Mouse (Mus musculus): Measurements from ENCODE around the gene Lrrc27. TPM values are rescaled to one million over a fixed set of nuclear protein-coding genes. Genes with fewer than 3 reads are reported as not detected.

The Lrrc27 gene
- polyA plus RNA-seq, 1 experiment from 2014 or later, result 1.8 TPM

DNA sequence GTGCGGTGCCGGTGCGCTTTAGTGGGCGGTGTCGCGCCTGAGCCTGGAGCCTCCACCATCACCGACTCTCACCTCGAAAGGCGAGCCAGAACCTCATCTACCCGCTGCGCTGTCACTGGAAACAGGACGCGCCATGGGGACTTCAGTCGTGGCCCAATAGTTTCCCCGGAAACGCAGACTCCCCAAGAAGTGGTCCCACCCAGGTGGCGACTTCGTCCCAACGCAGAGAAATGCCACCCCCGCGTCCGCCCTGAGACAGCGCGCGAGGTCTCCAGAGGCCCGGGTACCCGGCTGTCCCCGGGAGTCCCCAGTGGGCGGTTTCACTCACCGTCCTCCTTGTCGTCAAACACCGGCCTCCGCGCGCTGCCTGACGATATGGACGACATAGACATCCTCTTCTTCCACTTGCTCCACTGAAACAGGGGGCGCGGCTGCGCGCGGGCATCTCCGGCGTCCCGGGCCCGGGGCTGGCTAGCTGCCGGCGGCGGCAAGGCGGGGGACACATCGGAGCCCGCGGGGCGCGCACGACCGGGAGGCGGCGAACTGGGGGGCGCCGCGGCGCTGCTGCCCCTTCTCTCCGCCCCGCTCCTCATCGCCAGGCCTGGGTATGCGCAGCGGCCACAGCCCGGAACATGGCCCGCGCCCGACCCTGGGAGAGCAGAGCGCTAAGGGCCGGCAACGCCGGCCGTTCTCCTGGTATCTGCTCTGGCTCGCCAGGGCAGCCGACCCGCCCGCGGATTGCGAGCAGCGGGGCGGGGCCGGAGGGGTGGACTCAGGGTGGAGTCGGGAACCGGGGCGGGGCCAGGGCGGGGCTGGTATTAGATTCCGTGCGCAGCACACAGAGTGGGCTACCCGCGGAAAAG is 24.8 kb upstream of the Lrrc27 start:
- Histone ChIP-seq H3K27me3 (peaks cover 54% of the 10 kb centered on the region), H3K4me3 (replicated peaks) (peak overlapping the region; percentile 69), H3K4me2 (peak overlapping the region; percentile 97), H3K9ac (replicated peaks) (peak overlapping the region; percentile 61), H3K9me3 (peaks cover 4% of the 10 kb centered on the region; the same call in 1 of the 2 replicates), H3K27ac (no peak overlapping the region), H3K36me3 (no peaks in the 10 kb centered on the region), H3K4me1 (replicated peaks) (peaks cover 12% of the 10 kb centered on the region)
- ATAC-seq (ENCODE audit: insufficient number of reproducible peaks, insufficient read depth, low FRiP score, low TSS enrichment, low read depth), result peak; percentile 96
- WGBS, result 1% methylated on average over 92 of the region's 94 CpGs

DNA sequence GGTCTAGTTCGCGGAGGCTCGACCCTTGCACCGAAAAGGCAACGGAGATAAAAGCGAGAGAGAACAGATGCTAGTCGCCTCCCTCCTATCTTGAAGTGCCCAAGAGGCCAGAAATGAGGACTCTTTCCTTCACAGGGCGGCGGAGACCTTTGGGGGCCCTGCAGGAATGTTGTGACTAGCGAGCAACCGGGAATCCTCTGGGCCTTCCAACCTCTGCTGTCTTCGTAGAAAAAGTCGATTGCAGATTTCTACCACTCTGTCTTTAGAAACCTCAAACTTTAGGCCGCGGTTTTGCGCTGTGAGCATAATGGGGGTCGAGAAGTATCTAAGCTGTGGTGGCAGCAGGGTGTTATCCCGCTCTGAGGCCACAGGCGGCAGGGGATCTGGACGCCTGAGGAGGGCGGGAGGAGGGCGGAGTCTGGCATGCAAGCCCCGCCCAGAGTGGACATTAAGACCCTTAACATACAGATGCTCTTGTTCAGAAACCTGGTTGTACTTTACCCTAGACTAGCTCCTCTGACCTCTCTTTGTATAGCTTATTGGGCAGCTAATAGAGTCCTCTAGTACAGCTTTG is 24.1 kb upstream of the Lrrc27 start:
- H3K27me3 ChIP-seq, result peaks cover 54% of the 10 kb centered on the region

GRCm38 (mm10) chr7:139190616-139191015 is 22.2 kb upstream of the Lrrc27 start:
- H3K27me3 ChIP-seq, result peaks cover 44% of the 10 kb centered on the region
- H3K36me3 ChIP-seq, result no peaks in the 10 kb centered on the region
- H3K4me1 ChIP-seq (replicated peaks), result peaks cover 12% of the 10 kb centered on the region
- no peak overlapping the region for H3K27ac ChIP-seq
- no peak for ATAC-seq (ENCODE audit: insufficient number of reproducible peaks, insufficient read depth, low FRiP score, low TSS enrichment, low read depth)
- peaks cover 4% of the 10 kb centered on the region; the same call in 1 of the 2 replicates for H3K9me3 ChIP-seq
- no peak overlapping the region for H3K9ac ChIP-seq (replicated peaks)
- WGBS, result 85% methylated on average over 4 of the region's 4 CpGs
- H3K4me2 ChIP-seq, result no peak overlapping the region
- H3K4me3 ChIP-seq (replicated peaks), result no peak overlapping the region

More for the DNA sequence above, 24.1 kb upstream of the Lrrc27 start:
- no peak overlapping the region for H3K27ac ChIP-seq
- 2% methylated on average over 23 of the region's 23 CpGs for WGBS
- H3K36me3 ChIP-seq, result no peaks in the 10 kb centered on the region
- peaks cover 12% of the 10 kb centered on the region for H3K4me1 ChIP-seq (replicated peaks)
- H3K4me2 ChIP-seq, result peak overlapping the region; percentile 97
- ATAC-seq (ENCODE audit: insufficient number of reproducible peaks, insufficient read depth, low FRiP score, low TSS enrichment, low read depth), result peak; percentile 68
- H3K4me3 ChIP-seq (replicated peaks), result peak overlapping the region; percentile 69
- peaks cover 4% of the 10 kb centered on the region; the same call in 1 of the 2 replicates for H3K9me3 ChIP-seq
- peak overlapping the region; percentile 61; the same call in 1 of the 2 replicates for H3K9ac ChIP-seq (replicated peaks)

GRCm38 (mm10) chr7:139191619-139192018 is 21.2 kb upstream of the Lrrc27 start:
- peaks cover 4% of the 10 kb centered on the region; the same call in 1 of the 2 replicates for H3K9me3 ChIP-seq
- peaks cover 35% of the 10 kb centered on the region for H3K27me3 ChIP-seq

GRCm38 (mm10) chr7:139197022-139197421 is 15.8 kb upstream of the Lrrc27 start:
- Histone ChIP-seq H3K9me3 (no peaks in the 10 kb centered on the region), H3K36me3 (no peaks in the 10 kb centered on the region), H3K4me3 (replicated peaks) (no peak overlapping the region), H3K9ac (replicated peaks) (no peak overlapping the region), H3K27me3 (peaks cover 5% of the 10 kb centered on the region), H3K27ac (no peak overlapping the region), H3K4me1 (replicated peaks) (no peaks in the 10 kb centered on the region), H3K4me2 (no peak overlapping the region)
- WGBS, result 86% methylated on average over 4 of the region's 4 CpGs
- no peak for ATAC-seq (ENCODE audit: insufficient number of reproducible peaks, insufficient read depth, low FRiP score, low TSS enrichment, low read depth)

More at GRCm38 (mm10) chr7:139191619-139192018, 21.2 kb upstream of the Lrrc27 start:
- Histone ChIP-seq H3K4me1 (replicated peaks) (peaks cover 7% of the 10 kb centered on the region), H3K9ac (replicated peaks) (no peak overlapping the region), H3K4me3 (replicated peaks) (no peak overlapping the region), H3K27ac (no peak overlapping the region), H3K36me3 (no peaks in the 10 kb centered on the region), H3K4me2 (no peak overlapping the region)
- no peak for ATAC-seq (ENCODE audit: insufficient number of reproducible peaks, insufficient read depth, low FRiP score, low TSS enrichment, low read depth)
- WGBS, result 69% methylated on average over 6 of the region's 6 CpGs

- 32% methylated on average over 7 of the region's 7 CpGs for WGBS
- Histone ChIP-seq H3K9ac (replicated peaks) (no peak overlapping the region), H3K9me3 (no peaks in the 10 kb centered on the region), H3K4me1 (replicated peaks) (no peaks in the 10 kb centered on the region), H3K27ac (no peak overlapping the region), H3K36me3 (no peaks in the 10 kb centered on the region), H3K4me2 (no peak overlapping the region), H3K4me3 (replicated peaks) (no peak overlapping the region), H3K27me3 (peaks cover 8% of the 10 kb centered on the region)
- ATAC-seq (ENCODE audit: insufficient number of reproducible peaks, insufficient read depth, low FRiP score, low TSS enrichment, low read depth), result no peak; the same call in 1 of the 2 replicates
Observed at GRCm38 (mm10) chr7:139200108-139200507, 12.7 kb upstream of the Lrrc27 start.

DNA sequence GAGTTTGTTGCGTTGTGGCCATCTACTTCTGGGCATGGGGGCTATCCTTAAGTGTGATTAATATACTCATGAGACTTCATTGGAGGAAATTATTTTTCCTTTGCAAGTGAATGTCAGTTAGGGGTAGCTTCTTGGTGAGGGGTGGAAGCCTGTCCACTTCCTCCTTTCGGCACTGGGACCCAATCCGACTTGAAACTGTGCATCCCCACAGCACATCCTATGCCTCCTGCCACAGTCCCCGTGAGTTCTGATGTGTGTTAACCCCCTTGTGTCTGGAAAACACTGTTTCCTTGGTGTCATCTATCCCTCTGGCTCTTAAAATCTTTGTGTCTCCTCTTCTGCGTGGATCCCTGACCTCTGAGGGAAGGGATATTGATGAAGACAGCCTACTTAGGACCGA is 11.6 kb upstream of the Lrrc27 start:
- peaks cover 8% of the 10 kb centered on the region for H3K27me3 ChIP-seq
- no peak overlapping the region for H3K4me2 ChIP-seq
- no peaks in the 10 kb centered on the region for H3K9me3 ChIP-seq
- no peak overlapping the region for H3K27ac ChIP-seq
- no peak overlapping the region for H3K4me3 ChIP-seq (replicated peaks)
- WGBS, result 57% methylated on average over 6 of the region's 6 CpGs
- H3K9ac ChIP-seq (replicated peaks), result no peak overlapping the region
- ATAC-seq (ENCODE audit: insufficient number of reproducible peaks, insufficient read depth, low FRiP score, low TSS enrichment, low read depth), result no peak
- H3K4me1 ChIP-seq (replicated peaks), result no peaks in the 10 kb centered on the region
- H3K36me3 ChIP-seq, result no peaks in the 10 kb centered on the region

GRCm38 (mm10) chr7:139208023-139208772 is 4.6 kb upstream of the Lrrc27 start:
- ATAC-seq (ENCODE audit: insufficient number of reproducible peaks, insufficient read depth, low FRiP score, low TSS enrichment, low read depth), result no peak
- no peak overlapping the region for H3K4me3 ChIP-seq (replicated peaks)
- 24% methylated on average over 7 of the region's 7 CpGs for WGBS
- H3K36me3 ChIP-seq, result no peaks in the 10 kb centered on the region
- peaks cover 5% of the 10 kb centered on the region; the same call in 1 of the 2 replicates for H3K27me3 ChIP-seq
- no peaks in the 10 kb centered on the region for H3K9me3 ChIP-seq
- peaks cover 5% of the 10 kb centered on the region; the same call in 1 of the 2 replicates for H3K4me1 ChIP-seq (replicated peaks)
- no peak overlapping the region for H3K4me2 ChIP-seq
- H3K27ac ChIP-seq, result no peak overlapping the region
- no peak overlapping the region for H3K9ac ChIP-seq (replicated peaks)

GRCm38 (mm10) chr7:139208773-139209095 is 4.1 kb upstream of the Lrrc27 start:
- Histone ChIP-seq H3K4me1 (replicated peaks) (peaks cover 5% of the 10 kb centered on the region), H3K4me2 (no peak overlapping the region), H3K36me3 (no peaks in the 10 kb centered on the region), H3K27me3 (peaks cover 5% of the 10 kb centered on the region; the same call in 1 of the 2 replicates), H3K4me3 (replicated peaks) (no peak overlapping the region), H3K9me3 (no peaks in the 10 kb centered on the region), H3K9ac (replicated peaks) (no peak overlapping the region), H3K27ac (no peak overlapping the region)
- ATAC-seq (ENCODE audit: insufficient number of reproducible peaks, insufficient read depth, low FRiP score, low TSS enrichment, low read depth), result no peak
- 52% methylated on average over 4 of the region's 4 CpGs for WGBS

- Histone ChIP-seq H3K9ac (replicated peaks) (no peak overlapping the region), H3K4me3 (replicated peaks) (no peak overlapping the region), H3K27ac (no peak overlapping the region), H3K4me2 (no peak overlapping the region), H3K36me3 (no peaks in the 10 kb centered on the region), H3K27me3 (peaks cover 4% of the 10 kb centered on the region; the same call in 1 of the 2 replicates), H3K9me3 (no peaks in the 10 kb centered on the region), H3K4me1 (replicated peaks) (peaks cover 5% of the 10 kb centered on the region)
- ATAC-seq (ENCODE audit: insufficient number of reproducible peaks, insufficient read depth, low FRiP score, low TSS enrichment, low read depth), result no peak
- WGBS, result 76% methylated on average over 6 of the region's 6 CpGs
Observed at GRCm38 (mm10) chr7:139211761-139212160, 1.0 kb upstream of the Lrrc27 start.

DNA sequence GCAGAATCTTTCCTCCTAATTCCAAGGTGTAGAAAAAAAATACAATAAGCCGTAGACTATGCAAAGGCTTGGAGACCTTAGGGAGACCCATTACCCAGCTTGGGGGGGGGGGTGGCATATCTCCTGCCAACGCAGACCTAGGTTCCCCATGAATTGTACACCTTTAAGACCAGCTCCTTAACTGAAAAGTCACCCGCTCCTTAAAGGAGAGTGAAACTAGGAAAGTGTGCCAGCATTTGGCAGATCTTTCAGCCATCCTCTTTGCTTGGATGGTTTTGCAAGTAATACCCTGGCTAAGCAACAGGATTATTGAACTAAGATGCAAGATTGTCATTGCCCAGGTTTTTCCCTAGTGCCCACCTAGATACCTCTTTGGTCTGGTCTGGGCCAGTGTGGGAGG is 963 bp downstream of the Lrrc27 start:
- Histone ChIP-seq H3K27me3 (no peaks in the 10 kb centered on the region), H3K4me1 (replicated peaks) (peaks cover 13% of the 10 kb centered on the region), H3K9me3 (no peaks in the 10 kb centered on the region), H3K4me3 (replicated peaks) (peak overlapping the region; percentile 59), H3K36me3 (no peaks in the 10 kb centered on the region), H3K27ac (no peak overlapping the region), H3K4me2 (peak overlapping the region; percentile 58), H3K9ac (replicated peaks) (peak overlapping the region; percentile 40; the same call in 1 of the 2 replicates)
- 61% methylated on average over 3 of the region's 3 CpGs for WGBS
- 0 out of 2 replicates have a peak, but pooled peaks have one; percentile 1 for ATAC-seq (ENCODE audit: insufficient number of reproducible peaks, insufficient read depth, low FRiP score, low TSS enrichment, low read depth)

All from limb, embryonic 12.5 days (tissue).